Mouse (Mus musculus): Measurements from ENCODE around the gene Katnal1.

Katnal1 gene

DNA sequence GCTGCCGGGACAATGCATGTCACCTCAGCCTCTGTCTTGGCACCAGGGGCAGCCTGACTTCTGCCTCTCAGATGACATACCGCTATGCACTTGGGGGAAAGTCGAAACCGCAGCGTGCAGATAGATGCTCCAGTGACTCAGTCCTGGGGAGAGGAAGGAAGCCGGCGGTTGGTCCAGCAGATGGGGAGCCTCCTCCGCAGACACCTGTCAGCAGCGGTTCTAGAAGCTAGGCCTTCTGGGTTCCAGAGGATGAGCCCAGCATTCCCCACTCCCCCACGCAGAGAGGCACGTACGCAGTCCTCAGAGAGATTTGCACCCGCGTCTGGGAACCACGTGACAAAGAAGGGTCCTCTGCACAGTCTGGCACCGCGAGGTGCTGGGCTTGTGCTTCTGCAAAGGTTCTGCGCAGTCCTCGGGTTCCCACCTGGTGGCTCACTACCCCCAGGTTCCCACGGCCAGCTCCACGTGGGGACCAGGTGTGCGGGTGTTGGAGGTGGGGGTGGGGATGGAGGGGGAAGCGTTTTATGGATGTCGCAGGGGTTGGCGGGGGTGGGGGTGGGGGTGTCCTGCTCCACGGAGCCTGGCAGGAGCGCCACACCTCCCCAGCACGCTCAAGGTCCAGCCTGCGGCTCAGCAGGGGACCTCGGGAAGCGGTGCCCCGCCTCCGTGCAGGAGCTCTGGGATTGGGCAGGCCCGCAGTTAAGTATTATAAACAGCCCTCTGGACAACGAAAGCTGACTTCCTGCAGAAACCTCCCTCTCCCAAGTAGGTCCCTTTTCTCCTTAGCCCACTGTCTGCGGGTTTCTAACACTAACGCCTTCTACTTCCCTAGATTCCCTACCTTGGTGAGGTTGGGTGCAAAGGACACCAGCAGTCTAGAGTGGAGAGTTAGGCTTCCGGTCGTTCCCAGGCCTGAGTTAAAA, 30.2 kb upstream of the Katnal1 start:
- CTCF ChIA-PET, result interaction anchor here (0.5 to 2.9 kb wide), 34 partner anchors 8 to 889 kb away, joined by 3 to 9 read pairs (median 4); partner anchors contain the start of gene Katnal1 (in 1 of the 4)
- POLR2A ChIA-PET, result interaction anchor here (0.6 to 2.7 kb wide), 30 partner anchors 10 to 683 kb away, joined by 3 to 11 read pairs (median 3); partner anchors contain the start of genes Hmgb1 (in 1 of the 4), Katnal1 (in 1 of the 4) and Uspl1 (in 1 of the 4)

DNA sequence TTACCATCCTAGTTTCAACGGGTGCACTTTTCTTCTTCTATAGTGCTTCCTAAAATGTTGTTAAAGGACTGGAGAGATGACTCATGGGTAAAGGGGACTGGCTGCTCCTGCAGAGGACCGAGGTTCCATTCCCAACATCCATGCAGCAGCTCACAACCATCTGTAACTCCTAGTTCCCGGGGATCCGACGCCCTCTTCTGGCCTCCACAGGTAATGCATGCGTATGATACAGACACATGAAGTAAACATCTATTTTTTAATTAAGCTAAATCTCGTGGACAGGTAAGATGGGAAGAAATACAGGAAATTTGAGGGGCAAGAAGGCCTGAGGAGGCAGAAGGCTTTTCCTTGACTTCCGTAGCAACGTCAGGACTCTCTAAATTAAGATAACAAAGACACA, 29.2 kb upstream of the Katnal1 start:
- ChIA-PET POLR2A (interaction anchor here in 2 of 4 experiments (0.6 to 2.7 kb wide), 10 partner anchors 11 to 621 kb away, joined by 3 to 11 read pairs (median 3); no protein-coding TSS in a partner anchor), CTCF (interaction anchor here (0.6 to 2.9 kb wide), 33 partner anchors 9 to 417 kb away, joined by 3 to 9 read pairs (median 4); partner anchors contain the start of gene Katnal1 (in 1 of the 4))

DNA sequence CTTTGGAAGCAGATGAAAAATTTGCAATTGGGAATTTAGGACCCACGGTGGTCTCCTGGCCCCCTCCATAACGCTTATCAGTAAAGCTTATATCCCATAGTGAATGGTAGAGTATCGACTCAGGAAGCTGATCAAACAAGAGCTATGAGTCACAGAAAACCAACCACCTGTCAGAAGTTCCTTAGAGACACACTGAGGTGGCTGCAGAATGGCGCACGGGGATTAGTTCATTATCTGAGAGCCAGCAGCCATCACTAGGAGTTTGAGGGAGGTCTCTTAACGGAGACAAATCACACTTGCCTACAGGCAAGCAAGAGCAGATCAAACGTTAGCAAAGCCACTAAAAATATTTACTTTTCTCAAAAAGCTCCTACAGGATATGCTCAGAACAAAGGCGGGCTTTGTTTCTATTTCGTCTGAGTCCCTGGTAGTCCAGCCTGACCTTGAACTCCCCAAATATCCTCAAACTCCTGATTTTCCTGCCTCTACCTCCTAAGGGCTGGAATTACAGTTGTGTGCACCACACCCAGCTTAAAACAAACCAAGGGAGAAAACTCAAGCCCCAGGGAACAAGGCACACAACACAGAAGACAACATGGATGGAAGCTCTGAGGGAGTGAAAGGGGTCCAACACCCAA, 27.9 kb upstream of the Katnal1 start:
- ChIA-PET CTCF (interaction anchor here in 3 of 4 experiments (0.5 to 2.2 kb wide), 13 partner anchors 10 to 149 kb away, joined by 3 to 9 read pairs (median 4); partner anchors contain the start of gene Katnal1 (in 1 of the 3)), POLR2A (interaction anchor here in 3 of 4 experiments (0.6 to 2.7 kb wide), 10 partner anchors 13 to 394 kb away, joined by 3 to 9 read pairs (median 4); partner anchors contain the start of genes Hmgb1 (in 1 of the 3) and Uspl1 (in 1 of the 3))

DNA sequence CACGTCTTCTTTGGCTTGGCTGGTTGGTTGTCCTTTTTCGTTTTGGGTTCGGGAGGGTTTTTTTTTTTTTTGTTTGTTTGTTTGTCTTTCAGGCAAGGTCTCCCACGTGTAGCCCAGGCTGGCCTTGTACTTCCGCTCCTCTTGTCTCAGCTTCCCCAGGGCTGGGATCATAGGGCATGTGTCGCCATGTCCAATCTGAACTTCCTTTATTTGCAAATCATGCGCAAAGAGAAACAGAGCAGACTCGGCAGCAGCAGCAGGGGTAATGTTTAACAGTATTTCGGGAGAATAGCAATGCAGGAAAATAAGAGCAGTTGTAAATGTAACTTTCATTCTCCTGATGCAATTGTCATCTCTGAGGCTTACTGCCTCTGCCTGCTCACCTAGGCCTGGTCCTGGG, 27.0 kb upstream of the Katnal1 start:
- POLR2A ChIA-PET, result interaction anchor here in 2 of 4 experiments (1.3 kb wide), 4 partner anchors 28 to 228 kb away, joined by 3 to 6 read pairs (median 4); partner anchors contain the start of genes Hmgb1 (in 1 of the 2) and Uspl1 (in 1 of the 2)
- CTCF ChIA-PET, result interaction anchor here (0.6 to 2.2 kb wide), 12 partner anchors 10 to 199 kb away, joined by 3 to 8 read pairs (median 4); no protein-coding TSS in a partner anchor

DNA sequence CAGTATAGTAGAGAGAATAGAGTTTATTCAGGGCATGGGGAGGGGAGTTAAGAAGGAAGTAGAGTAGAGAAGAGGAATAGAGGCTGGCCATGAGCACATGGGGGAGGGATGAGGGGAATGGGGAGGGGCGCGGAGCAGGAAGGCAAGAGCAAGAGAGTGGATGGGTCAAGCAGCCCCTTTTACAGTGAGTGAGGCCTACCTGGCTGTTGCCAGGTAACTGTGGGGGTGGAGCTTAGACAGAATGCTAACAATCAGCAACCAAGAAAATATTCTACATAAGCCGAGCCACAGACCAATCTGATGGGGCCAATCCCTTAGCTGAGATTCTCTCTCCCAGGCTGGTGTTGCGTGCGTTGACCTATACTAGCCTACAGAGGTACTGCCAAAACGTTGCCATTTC, 26.5 kb upstream of the Katnal1 start:
- POLR2A ChIA-PET, result interaction anchor here in 1 of 4 experiments (0.9 to 1.3 kb wide), 2 partner anchors 157 to 596 kb away, joined by 3 to 4 read pairs; no protein-coding TSS in a partner anchor
- CTCF ChIA-PET, result interaction anchor here in 3 of 4 experiments (0.6 to 2.2 kb wide), 5 partner anchors 10 to 147 kb away, joined by 3 to 6 read pairs (median 4); no protein-coding TSS in a partner anchor

DNA sequence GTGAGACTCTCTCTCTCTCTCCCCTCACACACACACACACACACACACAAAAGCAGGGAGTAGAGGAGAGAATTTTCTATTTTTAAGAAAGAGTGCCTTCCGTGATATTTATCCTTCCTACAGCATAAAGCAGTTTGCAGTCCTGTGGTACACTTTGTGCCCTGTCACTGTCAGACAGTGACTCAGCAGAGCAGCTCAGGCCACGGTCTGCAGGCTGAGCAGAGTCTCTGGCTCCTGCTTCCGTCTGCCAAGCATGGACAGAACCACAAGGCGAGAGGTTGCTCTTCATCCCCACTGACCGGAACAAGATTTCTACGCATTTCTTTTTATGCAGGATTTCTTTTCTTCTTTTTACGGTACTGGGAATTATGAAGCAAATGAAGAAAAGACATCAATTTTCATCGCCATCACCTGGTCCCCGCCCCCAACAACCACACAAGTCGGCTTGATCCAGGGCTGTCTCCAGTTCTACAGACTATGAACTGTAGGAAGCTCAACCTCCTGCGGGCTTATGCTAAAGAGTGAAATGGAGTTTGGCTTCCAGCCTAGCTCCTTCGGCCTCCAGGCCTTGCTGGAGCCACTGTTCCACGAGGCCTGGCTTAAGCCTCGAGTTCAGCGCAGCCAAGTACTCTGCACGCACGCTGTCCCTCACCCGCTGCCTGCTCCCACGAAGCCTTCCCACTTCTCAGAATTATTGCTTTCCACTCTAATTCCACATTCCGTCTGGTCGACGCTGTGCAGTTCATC, 25.4 kb upstream of the Katnal1 start:
- CTCF ChIA-PET, result interaction anchor here in 1 of 4 experiments (0.6 kb wide), 1 partner anchor 117 kb away, joined by 3 read pairs; no protein-coding TSS in a partner anchor
- POLR2A ChIA-PET, result interaction anchor here (0.5 to 1.0 kb wide), 4 partner anchors 122 to 595 kb away, joined by 3 to 9 read pairs (median 3); no protein-coding TSS in a partner anchor

DNA sequence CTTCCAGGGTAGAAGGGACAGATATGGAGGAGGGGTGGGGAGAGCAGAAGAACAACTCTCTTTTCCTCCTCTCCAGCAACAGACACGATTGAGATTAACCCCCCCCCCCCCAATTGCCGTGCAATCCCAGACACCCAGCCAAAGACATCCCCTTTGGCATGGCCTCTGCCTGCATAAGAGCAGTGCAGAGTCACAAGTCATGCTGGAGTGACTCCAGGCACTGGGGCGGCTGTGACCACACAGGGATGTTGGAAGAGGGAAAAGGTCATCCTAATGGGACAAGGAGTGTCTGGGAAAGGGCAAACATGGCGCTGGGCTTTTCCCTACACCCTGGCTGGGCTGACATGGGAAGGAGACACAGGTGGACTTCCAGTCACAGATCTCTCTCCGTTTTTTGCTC, 24.0 kb upstream of the Katnal1 start:
- ChIA-PET POLR2A (interaction anchor here in 3 of 4 experiments (0.7 to 1.6 kb wide), 6 partner anchors 13 to 182 kb away, joined by 3 to 5 read pairs (median 4); partner anchors contain the start of gene Katnal1 (in 1 of the 3)), CTCF (interaction anchor here (0.5 to 1.9 kb wide), 19 partner anchors 10 to 648 kb away, joined by 3 to 21 read pairs (median 3); no protein-coding TSS in a partner anchor)

DNA sequence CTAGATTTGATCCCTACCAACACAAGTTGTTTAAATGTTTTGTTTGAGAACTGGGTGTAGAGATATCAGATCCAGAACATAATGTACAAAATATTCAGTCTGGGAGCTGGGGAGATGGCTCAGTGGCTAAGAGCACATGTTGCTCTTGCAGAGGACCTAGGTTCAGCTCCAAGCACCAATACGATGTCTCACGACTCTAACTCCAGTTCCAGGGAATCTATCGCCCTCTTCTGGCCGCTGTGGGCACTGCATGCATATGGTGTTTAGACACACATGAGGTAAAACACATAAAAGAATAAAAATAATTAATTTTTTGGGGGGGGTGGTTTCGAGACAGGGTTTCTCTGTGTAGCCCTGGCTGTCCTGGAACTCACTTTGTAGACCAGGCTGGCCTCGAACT, 23.3 kb upstream of the Katnal1 start:
- CTCF ChIA-PET, result interaction anchor here (0.5 to 1.9 kb wide), 63 partner anchors 9 to 1987 kb away, joined by 3 to 21 read pairs (median 3); no protein-coding TSS in a partner anchor
- POLR2A ChIA-PET, result interaction anchor here in 3 of 4 experiments (0.7 to 1.6 kb wide), 6 partner anchors 12 to 233 kb away, joined by 3 to 5 read pairs (median 4); partner anchors contain the start of gene Katnal1 (in 1 of the 3)

DNA sequence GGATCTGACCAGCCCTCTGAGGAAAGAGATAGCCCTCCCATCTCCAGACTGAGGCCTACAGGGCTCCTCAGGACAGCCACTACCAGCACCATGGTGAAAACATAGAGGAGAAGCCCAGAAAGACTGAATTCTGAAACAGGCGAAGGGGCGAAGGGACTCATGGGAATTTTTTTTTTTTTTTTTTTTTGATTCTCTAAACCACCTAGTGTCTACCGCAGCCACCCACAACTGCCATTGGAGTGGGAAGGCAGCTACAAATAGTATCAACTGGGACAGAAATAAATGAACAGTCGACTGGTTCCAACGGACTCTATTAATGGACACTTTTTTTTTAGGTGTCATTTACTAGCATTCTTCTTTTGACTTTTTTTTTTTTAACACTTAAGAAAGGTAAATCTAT, 22.2 kb upstream of the Katnal1 start:
- POLR2A ChIA-PET, result interaction anchor here in 1 of 4 experiments (0.7 kb wide), 1 partner anchor 81 kb away, joined by 3 read pairs; no protein-coding TSS in a partner anchor
- CTCF ChIA-PET, result interaction anchor here (0.6 to 1.6 kb wide), 6 partner anchors 8 to 335 kb away, joined by 3 to 14 read pairs (median 3); no protein-coding TSS in a partner anchor

DNA sequence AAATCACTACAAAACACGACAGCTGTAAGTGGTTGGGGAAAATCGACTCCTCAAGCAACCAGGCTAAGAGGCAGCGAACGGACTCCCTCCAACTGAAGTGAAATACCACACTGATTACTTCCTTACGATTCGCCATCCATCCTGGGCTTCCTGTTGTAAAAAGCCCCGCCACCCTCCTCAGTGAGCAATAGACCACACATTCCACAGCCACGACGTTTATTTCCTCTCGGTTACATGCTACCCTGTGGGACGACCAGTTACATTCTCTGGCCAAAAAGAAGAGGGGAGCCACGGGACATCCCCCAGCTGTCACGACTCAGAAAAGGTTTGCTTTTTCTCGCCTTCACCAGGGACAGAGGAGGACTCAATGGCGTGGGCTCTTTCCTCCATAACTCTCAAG, 20.9 kb upstream of the Katnal1 start:
- CTCF ChIA-PET, result interaction anchor here in 1 of 4 experiments (0.5 kb wide), 1 partner anchor 21 kb away, joined by 3 read pairs; no protein-coding TSS in a partner anchor
- POLR2A ChIA-PET, result no interaction called here

DNA sequence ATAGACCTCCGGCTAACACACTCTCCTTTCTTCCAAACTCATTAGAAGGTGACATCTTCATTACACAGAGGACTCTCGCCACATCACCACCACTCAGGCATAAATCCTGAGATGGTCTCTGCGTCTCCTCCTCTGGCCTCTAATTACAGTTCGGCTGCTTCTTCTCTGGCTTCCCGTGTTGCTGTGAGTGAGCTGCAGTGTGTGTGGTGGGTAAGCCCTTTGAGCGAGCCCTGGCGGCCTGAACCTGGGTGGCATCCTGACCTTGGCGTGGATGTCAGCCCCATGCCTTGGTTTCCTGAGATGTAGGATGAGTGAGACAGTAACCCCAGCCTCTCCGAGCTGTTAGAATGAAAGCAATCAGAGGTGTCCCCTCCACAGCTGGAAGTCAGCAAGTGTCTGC, 19.5 kb upstream of the Katnal1 start:
- ChIA-PET CTCF (interaction anchor here in 3 of 4 experiments (0.6 to 1.8 kb wide), 4 partner anchors 13 to 190 kb away, joined by 3 to 4 read pairs (median 3); no protein-coding TSS in a partner anchor), POLR2A (no interaction called here)

DNA sequence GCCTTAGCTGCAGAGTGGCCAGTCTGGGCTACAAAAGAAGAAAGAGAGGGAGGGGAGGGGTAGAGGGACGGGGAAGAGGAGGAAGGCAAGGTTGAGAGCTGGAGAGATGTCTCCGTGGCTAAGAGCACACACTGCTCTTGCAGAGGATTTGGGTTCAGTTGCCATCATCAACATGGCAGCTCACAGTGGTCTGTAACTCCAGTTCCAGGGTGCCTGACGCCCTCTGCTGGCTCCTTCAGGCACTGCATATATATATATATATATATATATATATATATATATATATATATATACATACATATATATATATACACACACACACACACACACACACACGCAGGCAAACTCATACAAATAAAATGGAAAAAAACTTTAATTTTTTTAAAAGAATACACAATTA, 18.3 kb upstream of the Katnal1 start:
- POLR2A ChIA-PET, result interaction anchor here in 2 of 4 experiments (0.9 to 1.0 kb wide), 2 partner anchors 17 to 69 kb away, joined by 3 read pairs; no protein-coding TSS in a partner anchor
- CTCF ChIA-PET, result interaction anchor here (0.6 to 1.8 kb wide), 19 partner anchors 9 to 705 kb away, joined by 3 to 9 read pairs (median 3); no protein-coding TSS in a partner anchor

DNA sequence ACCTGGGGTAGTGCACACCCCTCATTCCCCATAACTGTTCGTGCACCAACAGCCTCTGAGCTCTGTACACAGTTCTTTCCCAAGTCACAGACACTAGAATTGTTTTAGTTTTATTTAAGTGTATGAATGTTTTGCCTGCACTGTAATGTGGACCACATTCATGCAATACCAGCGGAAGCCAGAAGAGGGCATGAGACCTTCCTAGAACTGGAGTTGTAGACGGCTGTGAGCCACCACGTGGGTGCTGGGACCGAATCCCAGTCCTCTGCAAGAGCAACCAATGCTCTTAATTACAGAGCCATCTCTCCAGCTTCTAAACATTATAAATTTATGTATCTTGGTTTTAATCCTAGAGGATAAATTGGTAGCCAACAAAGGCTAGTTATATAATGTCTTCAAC, 17.7 kb upstream of the Katnal1 start:
- ChIA-PET POLR2A (interaction anchor here in 1 of 4 experiments (0.9 kb wide), 1 partner anchor 16 kb away, joined by 3 read pairs; no protein-coding TSS in a partner anchor), CTCF (interaction anchor here (0.6 to 1.8 kb wide), 18 partner anchors 8 to 705 kb away, joined by 3 to 9 read pairs (median 3); no protein-coding TSS in a partner anchor)

DNA sequence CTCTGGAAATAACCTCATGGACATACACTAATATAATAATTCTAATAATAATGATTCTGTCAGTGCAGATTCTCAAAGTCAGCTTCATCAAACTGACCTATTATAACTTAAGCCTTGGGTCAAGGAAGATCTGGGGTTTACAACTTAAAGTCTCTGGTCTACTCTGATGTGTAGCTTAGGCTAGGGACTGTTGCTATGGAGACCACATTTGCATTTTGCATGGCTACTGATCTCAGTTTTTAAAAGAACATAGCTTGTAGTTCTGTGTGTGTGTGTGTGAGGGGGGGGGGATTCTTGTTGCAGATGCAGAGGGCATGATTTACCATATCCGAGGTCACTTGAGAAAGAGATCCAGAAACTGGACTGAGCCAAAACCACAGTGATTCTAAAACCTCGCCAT, 16.6 kb upstream of the Katnal1 start:
- POLR2A ChIA-PET, result interaction anchor here in 1 of 4 experiments (0.6 to 1.0 kb wide), 3 partner anchors 13 to 238 kb away, joined by 3 to 6 read pairs (median 3); partner anchors contain the start of genes Hmgb1 and Uspl1

DNA sequence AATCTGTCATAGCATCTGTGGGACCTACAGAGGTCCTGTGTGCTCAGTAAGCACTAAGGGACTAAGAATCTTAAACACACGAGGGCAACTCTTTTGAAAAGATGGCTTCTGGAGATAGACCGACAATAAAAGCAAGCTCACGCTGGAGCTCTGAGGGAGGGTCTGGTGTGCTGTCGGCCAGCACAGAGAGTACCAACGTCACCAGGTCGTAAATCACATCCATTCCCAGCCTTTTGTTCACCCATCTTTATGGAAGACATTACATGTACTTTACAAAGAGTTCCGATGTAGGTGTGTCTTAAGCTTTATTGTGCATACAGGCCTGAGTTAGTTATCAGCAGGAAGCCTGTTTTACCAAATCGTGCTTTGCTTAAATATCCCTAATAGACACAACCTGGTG, 14.9 kb upstream of the Katnal1 start:
- ChIA-PET CTCF (interaction anchor here in 2 of 4 experiments (0.8 to 3.4 kb wide), 6 partner anchors 8 to 132 kb away, joined by 3 to 21 read pairs (median 6); partner anchors contain the start of gene Katnal1 (in 1 of the 2)), POLR2A (interaction anchor here in 1 of 4 experiments (0.7 kb wide), 1 partner anchor 300 kb away, joined by 3 read pairs; no protein-coding TSS in a partner anchor)

More for the DNA sequence above, 16.6 kb upstream of the Katnal1 start:
- CTCF ChIA-PET, result interaction anchor here (0.6 to 1.0 kb wide), 9 partner anchors 10 to 1068 kb away, joined by 3 to 12 read pairs (median 4); no protein-coding TSS in a partner anchor

DNA sequence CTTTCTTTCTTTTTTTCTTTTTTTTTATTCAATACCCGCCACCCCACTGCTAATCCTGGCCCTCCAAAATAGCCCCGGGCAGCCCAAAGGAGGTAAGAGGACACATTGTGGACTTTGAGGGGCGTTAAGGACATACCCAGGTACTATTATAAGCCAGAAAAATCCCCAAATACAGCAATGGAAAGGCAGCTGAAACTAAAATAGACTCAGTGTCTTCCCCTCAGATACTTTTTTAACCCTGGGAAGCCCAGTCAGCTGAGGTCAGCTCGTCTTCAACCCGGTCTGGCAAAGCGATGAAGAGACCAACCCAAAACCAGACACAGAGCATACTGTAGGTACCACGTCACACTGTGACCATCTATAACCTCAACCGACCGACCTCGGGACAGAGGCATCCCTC, 14.3 kb upstream of the Katnal1 start:
- CTCF ChIA-PET, result interaction anchor here in 2 of 4 experiments (0.6 to 3.4 kb wide), 20 partner anchors 8 to 432 kb away, joined by 3 to 21 read pairs (median 5); partner anchors contain the start of gene Katnal1 (in 2 of the 2)
- POLR2A ChIA-PET, result no interaction called here
